In the genomic region with DNA sequence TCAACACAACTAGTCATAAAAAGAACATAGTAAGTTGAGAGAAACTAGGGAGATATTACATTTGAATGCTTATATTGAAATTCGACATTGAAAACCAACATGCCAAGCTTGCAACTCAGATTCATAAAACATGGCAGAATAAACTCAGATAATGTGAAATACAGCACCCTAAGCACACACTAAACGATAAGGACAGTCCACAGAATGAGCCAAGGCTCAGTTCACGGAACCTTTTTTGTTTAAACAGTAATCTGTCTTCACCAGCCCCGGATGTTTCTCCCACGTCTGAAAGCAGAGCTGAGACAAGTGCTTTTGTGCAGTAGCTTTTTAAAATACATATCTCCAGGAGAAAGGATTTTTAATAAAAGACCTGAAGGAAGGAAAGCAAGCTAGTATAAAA, we compare ENCODE assay signal across 17 mouse cellular contexts. TPM values are rescaled to one million over a fixed set of nuclear protein-coding genes. Genes with fewer than 3 reads are reported as not detected.
DNase-seq lines count a peak whose midpoint lies in the region; ATAC-seq and TF ChIP-seq lines count a peak whose summit lies in the region.
"Had no signal": no experiment of that assay in that cellular context is flagged by ENCODE, and none has a peak within 500 bp of the region (broad histone marks: within the 10 kb centered on the region; RNA-seq: fewer than 3 reads in every experiment).

No protein-coding gene starts in this region.

- no peaks in the 10 kb centered on the region for H3K36me3 ChIP-seq in stomach, embryonic 14.5 days (ENCODE audit: control insufficient read depth, insufficient read depth, low read length)
- no peaks in the 10 kb centered on the region for H3K36me3 ChIP-seq in stomach, embryonic 15.5 days
- H3K36me3 ChIP-seq in stomach, postnatal 0 days (ENCODE audit: control insufficient read depth, insufficient read depth, low read length): no peaks in the 10 kb centered on the region
- H3K36me3 ChIP-seq: embryonic facial prominence, embryonic 10.5 days; embryonic facial prominence, embryonic 12.5 days; forebrain, embryonic 15.5 days had no signal

- no peak for TF ChIP-seq EP300 in stomach, postnatal 0 days (optimal IDR thresholded peaks at IDR 0.05)

- no peaks in the 10 kb centered on the region for H3K4me1 ChIP-seq in stomach, embryonic 14.5 days (ENCODE audit: control insufficient read depth, insufficient read depth, low read length)
- no peaks in the 10 kb centered on the region for H3K4me1 ChIP-seq in stomach, embryonic 15.5 days
- no peaks in the 10 kb centered on the region for H3K4me1 ChIP-seq in stomach, postnatal 0 days (replicated peaks; ENCODE audit: control insufficient read depth, insufficient read depth)
- H3K4me1 ChIP-seq: embryonic facial prominence, embryonic 10.5 days; embryonic facial prominence, embryonic 12.5 days; forebrain, embryonic 13.5 days; forebrain, embryonic 15.5 days had no signal

- no peak overlapping the region for H3K27ac ChIP-seq in stomach, embryonic 14.5 days (ENCODE audit: low read length)
- H3K27ac ChIP-seq in stomach, embryonic 15.5 days: no peak overlapping the region
- H3K27ac ChIP-seq in stomach, postnatal 0 days (replicated peaks): no peak overlapping the region
- H3K27ac ChIP-seq: embryonic facial prominence, embryonic 10.5 days; embryonic facial prominence, embryonic 12.5 days; forebrain, embryonic 13.5 days; forebrain, embryonic 15.5 days had no signal

- no peak overlapping the region for H3K9ac ChIP-seq in stomach, embryonic 14.5 days (replicated peaks; ENCODE audit: low read depth, low read length)
- no peak overlapping the region for H3K9ac ChIP-seq in stomach, embryonic 15.5 days
- no peak overlapping the region for H3K9ac ChIP-seq in stomach, postnatal 0 days (ENCODE audit: low read length)
- H3K9ac ChIP-seq: embryonic facial prominence, embryonic 12.5 days; forebrain, embryonic 13.5 days; forebrain, embryonic 15.5 days; forebrain, postnatal 0 days had no signal

- no peaks in the 10 kb centered on the region for H3K27me3 ChIP-seq in stomach, embryonic 14.5 days (ENCODE audit: control insufficient read depth, insufficient read depth, low read length)
- no peaks in the 10 kb centered on the region for H3K27me3 ChIP-seq in stomach, embryonic 15.5 days (replicated peaks)
- H3K27me3 ChIP-seq in stomach, postnatal 0 days (ENCODE audit: control insufficient read depth, insufficient read depth, low read length): no peaks in the 10 kb centered on the region
- H3K27me3 ChIP-seq: embryonic facial prominence, embryonic 12.5 days; forebrain, embryonic 13.5 days; forebrain, embryonic 15.5 days had no signal

- no peak for TF ChIP-seq CTCF in stomach, postnatal 0 days (IDR thresholded peaks at IDR 0.05; ENCODE audit: low read depth)

- no peak overlapping the region for H3K4me2 ChIP-seq in stomach, embryonic 14.5 days (replicated peaks; ENCODE audit: low read depth, low read length)
- H3K4me2 ChIP-seq in stomach, embryonic 15.5 days: no peak overlapping the region
- H3K4me2 ChIP-seq in stomach, postnatal 0 days (replicated peaks; ENCODE audit: low read depth): no peak overlapping the region
- H3K4me2 ChIP-seq: embryonic facial prominence, embryonic 12.5 days; forebrain, embryonic 13.5 days; forebrain, embryonic 15.5 days had no signal

- peak; percentile 24 for DNase-seq in stomach, postnatal 0 days (ENCODE audit: low spot score)
- no peak for DNase-seq in cerebellum, adult 11 months
- no peak for DNase-seq in ovary, postnatal 10 days (ENCODE audit: low spot score)
- DNase-seq: adrenal gland, adult 2 months; adrenal gland, postnatal 10 days; adrenal gland, postnatal 25 days; cerebellum, adult 11-12 months; cerebellum, adult 2 months; cerebellum, adult 9-10 months; cerebellum, postnatal 25 days; forebrain, postnatal 0 days had no signal

- 30% methylated on average over 5 of the region's 5 CpGs for WGBS in stomach, embryonic 14.5 days
- 28% methylated on average over 5 of the region's 5 CpGs for WGBS in stomach, embryonic 15.5 days
- 29% methylated on average over 5 of the region's 5 CpGs for WGBS in stomach, postnatal 0 days

- ATAC-seq in stomach, embryonic 14.5 days (ENCODE audit: insufficient number of reproducible peaks, insufficient read depth, low FRiP score, low read depth): peak; percentile 67; the same call in 1 of the 2 replicates
- peak; percentile 82 for ATAC-seq in stomach, embryonic 15.5 days (ENCODE audit: insufficient read depth, low FRiP score, low read depth)
- ATAC-seq in stomach, postnatal 0 days (ENCODE audit: low FRiP score, low TSS enrichment): peak; percentile 82
- ATAC-seq: forebrain, embryonic 13.5 days; forebrain, embryonic 15.5 days; forebrain, postnatal 0 days had no signal

- H3K9me3 ChIP-seq in stomach, embryonic 14.5 days (ENCODE audit: control insufficient read depth, low read depth, low read length): no peaks in the 10 kb centered on the region
- H3K9me3 ChIP-seq in stomach, embryonic 15.5 days: no peaks in the 10 kb centered on the region
- H3K9me3 ChIP-seq in stomach, postnatal 0 days (ENCODE audit: control insufficient read depth, low read length): no peaks in the 10 kb centered on the region
- H3K9me3 ChIP-seq: embryonic facial prominence, embryonic 10.5 days; embryonic facial prominence, embryonic 12.5 days; forebrain, embryonic 13.5 days; forebrain, embryonic 15.5 days had no signal

- H3K4me3 ChIP-seq in stomach, embryonic 14.5 days (ENCODE audit: low read depth, low read length): no peak overlapping the region
- H3K4me3 ChIP-seq in stomach, embryonic 15.5 days (replicated peaks): no peak overlapping the region
- H3K4me3 ChIP-seq in stomach, postnatal 0 days (ENCODE audit: low read depth, low read length): no peak overlapping the region
- H3K4me3 ChIP-seq: embryonic facial prominence, embryonic 10.5 days; embryonic facial prominence, embryonic 12.5 days; forebrain, embryonic 13.5 days; forebrain, embryonic 15.5 days had no signal

RNA-seq across cellular contexts. Expression of a gene that starts 14.7 kb away (rescaled TPM):
- polyA plus RNA-seq in stomach, embryonic 14.5 days (2014; fragmentation: Nextera tagmentation; extraction: Ambion mirVana): 1.1 and 1.3 TPM in 2 replicates
- 0.84 and 0.96 TPM in 2 replicates for polyA plus RNA-seq in stomach, embryonic 15.5 days (2015; fragmentation: Nextera tagmentation; extraction: Ambion mirVana)
- polyA plus RNA-seq in stomach, postnatal 0 days (2015; fragmentation: Nextera tagmentation; extraction: Ambion mirVana): 1.1 TPM in 2 replicates
